In the genomic region with DNA sequence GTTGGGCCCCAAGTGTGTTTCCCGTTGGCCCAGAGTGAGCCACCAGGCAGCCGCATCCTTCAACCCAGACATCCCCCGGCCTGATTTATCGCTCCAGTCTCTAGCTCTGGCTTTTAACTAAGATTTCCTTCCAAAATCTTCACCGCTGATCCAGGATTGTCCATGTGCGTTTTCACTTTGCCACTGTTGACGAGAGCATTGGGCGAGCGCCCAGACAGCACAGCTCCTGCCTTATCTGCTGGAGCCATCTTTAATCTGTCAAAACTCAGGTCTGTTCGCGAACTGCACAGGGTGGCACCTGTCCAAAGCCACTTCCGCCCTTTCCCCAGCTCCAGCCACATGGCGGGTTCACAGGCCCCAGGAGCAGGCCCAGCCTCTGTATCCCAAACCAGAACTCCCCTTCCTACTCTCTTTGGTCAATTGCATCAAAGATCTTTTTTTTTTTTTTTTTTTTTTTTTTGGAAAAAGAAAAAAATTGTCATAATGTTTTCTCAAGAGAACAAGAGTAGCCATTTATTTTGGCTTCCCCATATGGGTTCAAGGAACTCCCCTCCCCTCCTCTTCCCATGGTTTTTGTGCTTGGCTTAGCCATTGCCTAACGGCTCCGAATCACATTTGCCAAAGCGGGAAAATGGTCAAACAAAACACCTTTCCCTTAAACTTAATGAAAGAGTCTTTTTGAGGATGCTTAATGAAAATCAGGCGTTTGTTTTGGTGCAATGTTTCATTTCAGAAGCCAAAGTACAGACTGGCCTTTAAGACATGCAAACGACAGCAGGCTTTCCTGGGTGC, we compare ENCODE assay signal across 11 mouse cellular contexts.
DNase-seq lines count a peak whose midpoint lies in the region; ATAC-seq and TF ChIP-seq lines count a peak whose summit lies in the region.
"Had no signal": no experiment of that assay in that cellular context is flagged by ENCODE, and none has a peak within 500 bp of the region (broad histone marks: within the 10 kb centered on the region; RNA-seq: fewer than 3 reads in every experiment).

No protein-coding gene starts in this region.

- no peak for TF ChIP-seq CTCF in intestine, postnatal 0 days (IDR thresholded peaks at IDR 0.05; ENCODE audit: low read depth)
- no peak for TF ChIP-seq CTCF in E14TG2a.4 (conservative IDR thresholded peaks at IDR 0.05; ENCODE audit: low read length)
- TF ChIP-seq CTCF in brain, embryonic 14.5 days (IDR thresholded peaks at IDR 0.05; ENCODE audit: borderline replicate concordance, extremely low read depth, insufficient read depth, insufficient read length) = no peak

- TF ChIP-seq POLR2A in brain, embryonic 14.5 days (IDR thresholded peaks at IDR 0.05; ENCODE audit: borderline replicate concordance, extremely low read depth, insufficient read depth, insufficient read length, poor library complexity, severe bottlenecking) = no peak

- H3K27me3 ChIP-seq in intestine, embryonic 15.5 days (replicated peaks) = no peaks in the 10 kb centered on the region
- H3K27me3 ChIP-seq in intestine, postnatal 0 days (replicated peaks; ENCODE audit: control insufficient read depth, insufficient read depth, low read length) = no peaks in the 10 kb centered on the region
- peaks cover 34% of the 10 kb centered on the region for H3K27me3 ChIP-seq in E14TG2a.4 (ENCODE audit: insufficient read depth, low read length)
- peaks cover 11% of the 10 kb centered on the region; the same call in 1 of the 2 replicates for H3K27me3 ChIP-seq in neural tube, embryonic 15.5 days (replicated peaks)
- H3K27me3 ChIP-seq: embryonic facial prominence, embryonic 12.5 days had no signal

- peak; percentile 56 for DNase-seq in brain, embryonic 14.5 days (ENCODE audit: low read depth)
- peak; percentile 39 to 47 for DNase-seq in heart, postnatal 14 days
- no peak for DNase-seq in spleen, adult 12 weeks (ENCODE audit: low spot score)
- DNase-seq in left cerebral cortex, postnatal 36 days (ENCODE audit: low spot score in 2 of 2) = no peak
- DNase-seq: lung, adult 2 months; thymus, postnatal 4 days had no signal

- no peak overlapping the region for H3K4me2 ChIP-seq in intestine, embryonic 15.5 days (replicated peaks)
- H3K4me2 ChIP-seq in intestine, postnatal 0 days (replicated peaks; ENCODE audit: low read depth) = no peak overlapping the region
- no peak overlapping the region for H3K4me2 ChIP-seq in neural tube, embryonic 15.5 days
- H3K4me2 ChIP-seq: embryonic facial prominence, embryonic 12.5 days had no signal

- no peaks in the 10 kb centered on the region for H3K9me3 ChIP-seq in intestine, embryonic 15.5 days
- H3K9me3 ChIP-seq in intestine, postnatal 0 days (ENCODE audit: control insufficient read depth) = no peaks in the 10 kb centered on the region
- no peaks in the 10 kb centered on the region for H3K9me3 ChIP-seq in E14TG2a.4 (ENCODE audit: low read length)
- no peaks in the 10 kb centered on the region for H3K9me3 ChIP-seq in neural tube, embryonic 15.5 days (replicated peaks)
- H3K9me3 ChIP-seq: embryonic facial prominence, embryonic 12.5 days had no signal

- ATAC-seq in intestine, embryonic 15.5 days = peak; percentile 45; the same call in 1 of the 2 replicates
- no peak for ATAC-seq in intestine, postnatal 0 days
- ATAC-seq in neural tube, embryonic 15.5 days (ENCODE audit: low FRiP score) = no peak

- intact Hi-C loops in heart, postnatal 14 days (cut with DNase I) = no loop called here
- intact Hi-C loops in left cerebral cortex, postnatal 36 days (cut with DNase I) = no loop called here

- 77% methylated on average over 18 of the region's 18 CpGs for WGBS in intestine, embryonic 15.5 days
- 82% methylated on average over 18 of the region's 18 CpGs for WGBS in intestine, postnatal 0 days
- WGBS in neural tube, embryonic 15.5 days = 88% methylated on average over 18 of the region's 18 CpGs

- no peaks in the 10 kb centered on the region for H3K36me3 ChIP-seq in intestine, embryonic 15.5 days
- H3K36me3 ChIP-seq in intestine, postnatal 0 days (ENCODE audit: control insufficient read depth, insufficient read depth) = no peaks in the 10 kb centered on the region
- no peaks in the 10 kb centered on the region for H3K36me3 ChIP-seq in E14TG2a.4 (ENCODE audit: insufficient read depth, low read length)
- H3K36me3 ChIP-seq in neural tube, embryonic 15.5 days = no peaks in the 10 kb centered on the region
- H3K36me3 ChIP-seq: embryonic facial prominence, embryonic 12.5 days had no signal

- no peaks in the 10 kb centered on the region for H3K4me1 ChIP-seq in intestine, embryonic 15.5 days (replicated peaks)
- no peaks in the 10 kb centered on the region for H3K4me1 ChIP-seq in intestine, postnatal 0 days (replicated peaks; ENCODE audit: control insufficient read depth, insufficient read depth, low read length)
- H3K4me1 ChIP-seq in E14TG2a.4 (replicated peaks; ENCODE audit: low read depth, low read length) = peaks cover 7% of the 10 kb centered on the region; the same call in 1 of the 2 replicates
- H3K4me1 ChIP-seq in neural tube, embryonic 15.5 days = peaks cover 4% of the 10 kb centered on the region; the same call in 1 of the 2 replicates
- H3K4me1 ChIP-seq: embryonic facial prominence, embryonic 12.5 days had no signal

- no peak overlapping the region for H3K9ac ChIP-seq in intestine, embryonic 15.5 days
- H3K9ac ChIP-seq in intestine, postnatal 0 days (ENCODE audit: low read depth, low read length) = no peak overlapping the region
- H3K9ac ChIP-seq in neural tube, embryonic 15.5 days (replicated peaks) = no peak overlapping the region
- H3K9ac ChIP-seq: embryonic facial prominence, embryonic 12.5 days had no signal

- H3K4me3 ChIP-seq in intestine, embryonic 15.5 days (replicated peaks) = no peak overlapping the region
- H3K4me3 ChIP-seq in intestine, postnatal 0 days (ENCODE audit: low read depth, low read length) = no peak overlapping the region
- H3K4me3 ChIP-seq in E14TG2a.4 (replicated peaks; ENCODE audit: low read length) = 0 out of 2 replicates have a peak overlapping the region, but pooled peaks have one; percentile 37
- H3K4me3 ChIP-seq in neural tube, embryonic 15.5 days (replicated peaks) = no peak overlapping the region
- H3K4me3 ChIP-seq: embryonic facial prominence, embryonic 12.5 days had no signal

- H3K27ac ChIP-seq in intestine, embryonic 15.5 days = no peak overlapping the region
- no peak overlapping the region for H3K27ac ChIP-seq in intestine, postnatal 0 days (ENCODE audit: low read depth, low read length)
- H3K27ac ChIP-seq in neural tube, embryonic 15.5 days (replicated peaks) = no peak overlapping the region
- H3K27ac ChIP-seq: embryonic facial prominence, embryonic 12.5 days had no signal

Comparison
In these comparisons a context has a peak if more than half of its experiments do, and no peak if none do; other contexts are left out.
1. DNase-seq: peak in brain, embryonic 14.5 days (single experiment) and heart, postnatal 14 days (2 of 2); none in spleen, adult 12 weeks (single experiment) and left cerebral cortex, postnatal 36 days (0 of 2).